Mouse (Mus musculus): ENCODE results near the gene Msantd1. TPM values are rescaled to one million over a fixed set of nuclear protein-coding genes. Genes with fewer than 3 reads are reported as not detected.
"Not testable (repeated sequence)": the region's sequence is repeated elsewhere in the genome, so short reads cannot be mapped to it uniquely, and the experiment has no call there.

Gene Msantd1
- total RNA-seq (2014; rRNA removed; ENCODE audit: low replicate concordance) (not detected in 2 replicates), polyA plus RNA-seq (2015; fragmentation: Nextera tagmentation; extraction: Ambion mirVana) (0.23 and 0.26 TPM in 2 replicates)

DNA sequence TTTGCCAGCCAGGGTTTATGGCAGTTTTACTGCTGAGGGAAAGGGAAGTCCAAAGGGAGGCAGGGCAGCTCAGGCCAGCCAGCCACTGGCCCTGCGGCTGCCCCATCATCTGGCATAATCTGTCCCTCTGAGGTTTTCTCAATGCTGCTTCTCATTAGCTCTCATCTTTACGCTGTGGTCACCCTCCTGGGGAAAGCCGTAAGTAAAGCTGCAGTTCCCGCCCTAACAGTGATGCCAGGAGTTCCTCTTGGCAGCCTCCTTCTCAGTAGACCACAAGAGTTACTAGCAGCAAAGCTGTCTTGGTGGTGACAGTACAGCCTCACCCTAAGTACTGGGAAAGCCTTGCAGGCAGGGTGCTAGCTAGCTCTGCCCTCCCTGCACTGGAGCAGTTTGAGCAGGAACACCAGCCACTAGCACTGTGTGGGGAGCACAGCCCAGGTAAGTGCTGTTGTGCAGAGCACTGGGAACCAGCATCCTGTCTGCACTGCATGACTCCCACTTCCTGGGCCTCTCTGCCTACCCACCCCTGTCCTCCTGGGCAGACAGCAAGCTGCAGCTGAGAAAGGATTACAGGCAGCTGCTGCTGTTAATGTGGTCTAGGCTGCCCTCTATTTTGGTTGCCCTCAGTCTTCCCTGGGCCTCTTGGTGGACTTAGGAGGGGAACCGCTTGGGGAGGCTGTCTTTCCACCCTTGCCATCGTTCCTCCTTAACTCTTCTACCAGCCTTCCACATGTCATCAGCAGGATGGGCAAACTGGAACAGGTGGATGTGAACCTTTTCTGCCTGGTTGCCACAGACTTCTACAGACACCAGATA, at the start of gene Msantd1:
TSS of gene Msantd1 (plus strand) at position 103 of the 816 bp plus-strand sequence.
- WGBS: 77% methylated on average over 6 of the region's 6 CpGs
- DNase-seq (ENCODE audit: low spot score): no peak
- Histone ChIP-seq H3K27ac (ENCODE audit: low read depth) (no peak within 1 kb of the TSS), H3K27me3 (ENCODE audit: control insufficient read depth, insufficient read depth, low read length) (no peaks in the 10 kb centered on the region), H3K9ac (replicated peaks; ENCODE audit: low read depth, low read length) (no peak within 1 kb of the TSS), H3K4me2 (ENCODE audit: low read depth, low read length) (no peak within 1 kb of the TSS), H3K4me3 (ENCODE audit: low read depth, low read length) (no peak within 1 kb of the TSS), H3K36me3 (replicated peaks; ENCODE audit: control insufficient read depth, insufficient read depth, low read length) (peaks cover 61% of the 10 kb centered on the region), H3K9me3 (replicated peaks; ENCODE audit: control insufficient read depth, low read length) (no peaks in the 10 kb centered on the region), H3K4me1 (ENCODE audit: control insufficient read depth, insufficient read depth) (0 out of 2 replicates have a peak, but pooled peaks cover 6% of the 10 kb centered on the region)
- TF ChIP-seq CTCF (IDR thresholded peaks at IDR 0.05; ENCODE audit: low read depth) (no peak), EP300 (IDR thresholded peaks at IDR 0.05; ENCODE audit: low read depth) (no peak)
- ATAC-seq (ENCODE audit: insufficient read depth, low read depth): no peak

- H3K36me3 ChIP-seq (replicated peaks; ENCODE audit: control insufficient read depth, insufficient read depth, low read length): peaks cover 54% of the 10 kb centered on the region
- no peaks in the 10 kb centered on the region for H3K9me3 ChIP-seq (replicated peaks; ENCODE audit: control insufficient read depth, low read length)
- no peak for TF ChIP-seq EP300 (IDR thresholded peaks at IDR 0.05; ENCODE audit: low read depth)
- no peak for TF ChIP-seq CTCF (IDR thresholded peaks at IDR 0.05; ENCODE audit: low read depth)
- H3K9ac ChIP-seq (replicated peaks; ENCODE audit: low read depth, low read length): no peak overlapping the region
- no peak overlapping the region for H3K4me2 ChIP-seq (ENCODE audit: low read depth, low read length)
- H3K4me1 ChIP-seq (ENCODE audit: control insufficient read depth, insufficient read depth): no peaks in the 10 kb centered on the region
- no peak overlapping the region for H3K27ac ChIP-seq (ENCODE audit: low read depth)
- H3K4me3 ChIP-seq (ENCODE audit: low read depth, low read length): no peak overlapping the region
- DNase-seq (ENCODE audit: low spot score) (no peak), ATAC-seq (ENCODE audit: insufficient read depth, low read depth) (no peak)
- 76% methylated on average over 5 of the region's 5 CpGs for WGBS
- no peaks in the 10 kb centered on the region for H3K27me3 ChIP-seq (ENCODE audit: control insufficient read depth, insufficient read depth, low read length)
Measured at GRCm38 (mm10) chr5:34865367-34865766, 42.4 kb upstream of the Msantd1 start.

GRCm38 (mm10) chr5:34880307-34880706, 27.5 kb upstream of the Msantd1 start:
- H3K4me2 ChIP-seq (ENCODE audit: low read depth, low read length); H3K27ac ChIP-seq (ENCODE audit: low read depth); H3K9me3 ChIP-seq (replicated peaks; ENCODE audit: control insufficient read depth, low read length); DNase-seq (ENCODE audit: low spot score); H3K27me3 ChIP-seq (ENCODE audit: control insufficient read depth, insufficient read depth, low read length); H3K4me1 ChIP-seq (ENCODE audit: control insufficient read depth, insufficient read depth); H3K9ac ChIP-seq (replicated peaks; ENCODE audit: low read depth, low read length); H3K4me3 ChIP-seq (ENCODE audit: low read depth, low read length); ATAC-seq (ENCODE audit: insufficient read depth, low read depth): not testable (repeated sequence)
- 81% methylated on average over 3 of the region's 3 CpGs for WGBS
- peaks cover 76% of the 10 kb centered on the region for H3K36me3 ChIP-seq (replicated peaks; ENCODE audit: control insufficient read depth, insufficient read depth, low read length)

GRCm38 (mm10) chr5:34881023-34881422, 26.8 kb upstream of the Msantd1 start:
- Histone ChIP-seq H3K27me3 (ENCODE audit: control insufficient read depth, insufficient read depth, low read length) (no peaks in the 10 kb centered on the region), H3K4me2 (ENCODE audit: low read depth, low read length) (no peak overlapping the region), H3K9ac (replicated peaks; ENCODE audit: low read depth, low read length) (no peak overlapping the region), H3K36me3 (replicated peaks; ENCODE audit: control insufficient read depth, insufficient read depth, low read length) (peaks cover 73% of the 10 kb centered on the region), H3K4me3 (ENCODE audit: low read depth, low read length) (no peak overlapping the region), H3K9me3 (replicated peaks; ENCODE audit: control insufficient read depth, low read length) (no peaks in the 10 kb centered on the region), H3K4me1 (ENCODE audit: control insufficient read depth, insufficient read depth) (no peaks in the 10 kb centered on the region), H3K27ac (ENCODE audit: low read depth) (no peak overlapping the region)
- DNase-seq (ENCODE audit: low spot score): no peak
- 67% methylated on average over 3 of the region's 3 CpGs for WGBS
- TF ChIP-seq EP300 (IDR thresholded peaks at IDR 0.05; ENCODE audit: low read depth) (no peak), CTCF (IDR thresholded peaks at IDR 0.05; ENCODE audit: low read depth) (no peak)
- ATAC-seq (ENCODE audit: insufficient read depth, low read depth): no peak

GRCm38 (mm10) chr5:34885250-34885649, 22.6 kb upstream of the Msantd1 start:
- Histone ChIP-seq H3K4me2 (ENCODE audit: low read depth, low read length) (no peak overlapping the region), H3K4me3 (ENCODE audit: low read depth, low read length) (no peak overlapping the region), H3K4me1 (ENCODE audit: control insufficient read depth, insufficient read depth) (no peaks in the 10 kb centered on the region), H3K36me3 (replicated peaks; ENCODE audit: control insufficient read depth, insufficient read depth, low read length) (peaks cover 62% of the 10 kb centered on the region), H3K9me3 (replicated peaks; ENCODE audit: control insufficient read depth, low read length) (no peaks in the 10 kb centered on the region), H3K9ac (replicated peaks; ENCODE audit: low read depth, low read length) (no peak overlapping the region), H3K27me3 (ENCODE audit: control insufficient read depth, insufficient read depth, low read length) (no peaks in the 10 kb centered on the region), H3K27ac (ENCODE audit: low read depth) (no peak overlapping the region)
- no peak for ATAC-seq (ENCODE audit: insufficient read depth, low read depth)
- WGBS: 79% methylated on average over 3 of the region's 3 CpGs
- TF ChIP-seq EP300 (IDR thresholded peaks at IDR 0.05; ENCODE audit: low read depth) (no peak), CTCF (IDR thresholded peaks at IDR 0.05; ENCODE audit: low read depth) (0 out of 2 replicates have a peak, but pooled peaks have one; percentile 8)
- no peak for DNase-seq (ENCODE audit: low spot score)

Measured in heart, postnatal 0 days (tissue).